In genomic region chr4:83186448-83186847, GRCm38 (mm10) we compare ENCODE assay signal across 23 mouse cellular contexts.
DNase-seq lines count a peak whose midpoint lies in the region; ATAC-seq lines count a peak whose summit lies in the region.
"Had no signal": no experiment of that assay in that cellular context is flagged by ENCODE, and none has a peak within 500 bp of the region (broad histone marks: within the 10 kb centered on the region; RNA-seq: fewer than 3 reads in every experiment).

No protein-coding gene starts in this region.

- H3K4me1 ChIP-seq in hindbrain, embryonic 10.5 days (replicated peaks) = peaks cover 17% of the 10 kb centered on the region; the same call in 1 of the 2 replicates
- no peaks in the 10 kb centered on the region for H3K4me1 ChIP-seq in hindbrain, embryonic 16.5 days (ENCODE audit: control insufficient read depth, insufficient read depth, low read depth, low read length)
- H3K4me1 ChIP-seq in midbrain, embryonic 11.5 days (ENCODE audit: control insufficient read depth, insufficient read depth, low read length) = no peaks in the 10 kb centered on the region
- H3K4me1 ChIP-seq in midbrain, embryonic 10.5 days = peaks cover 13% of the 10 kb centered on the region

- no peak overlapping the region for H3K4me2 ChIP-seq in hindbrain, embryonic 16.5 days (ENCODE audit: low read length)
- no peak overlapping the region for H3K4me2 ChIP-seq in midbrain, embryonic 11.5 days
- H3K4me2 ChIP-seq: embryonic facial prominence, embryonic 12.5 days; forebrain, embryonic 13.5 days; forebrain, embryonic 15.5 days had no signal

- ATAC-seq in hindbrain, embryonic 16.5 days = no peak
- ATAC-seq in midbrain, embryonic 11.5 days (ENCODE audit: low FRiP score) = no peak
- ATAC-seq: activated CD4-positive, CD25-positive, alpha-beta regulatory T cell, adult 4 months; forebrain, embryonic 13.5 days; forebrain, embryonic 15.5 days; forebrain, postnatal 0 days; Patski had no signal

- no peak overlapping the region for H3K27ac ChIP-seq in hindbrain, embryonic 10.5 days
- no peak overlapping the region for H3K27ac ChIP-seq in hindbrain, embryonic 16.5 days (ENCODE audit: low read depth, low read length)
- H3K27ac ChIP-seq in midbrain, embryonic 11.5 days (ENCODE audit: low read depth, low read length) = no peak overlapping the region
- H3K27ac ChIP-seq in midbrain, embryonic 10.5 days (replicated peaks) = no peak overlapping the region
- H3K27ac ChIP-seq: embryonic facial prominence, embryonic 10.5 days; embryonic facial prominence, embryonic 12.5 days; forebrain, embryonic 13.5 days; forebrain, embryonic 15.5 days had no signal

- no peaks in the 10 kb centered on the region for H3K9me3 ChIP-seq in hindbrain, embryonic 10.5 days
- H3K9me3 ChIP-seq in hindbrain, embryonic 16.5 days (ENCODE audit: control insufficient read depth, low read length) = no peaks in the 10 kb centered on the region
- no peaks in the 10 kb centered on the region for H3K9me3 ChIP-seq in midbrain, embryonic 11.5 days (ENCODE audit: control insufficient read depth, low read length)
- H3K9me3 ChIP-seq in midbrain, embryonic 10.5 days (replicated peaks) = no peaks in the 10 kb centered on the region
- H3K9me3 ChIP-seq: embryonic facial prominence, embryonic 10.5 days; embryonic facial prominence, embryonic 12.5 days; forebrain, embryonic 13.5 days; forebrain, embryonic 15.5 days had no signal

- H3K36me3 ChIP-seq in hindbrain, embryonic 10.5 days = no peaks in the 10 kb centered on the region
- no peaks in the 10 kb centered on the region for H3K36me3 ChIP-seq in hindbrain, embryonic 16.5 days (ENCODE audit: control insufficient read depth, insufficient read depth, low read length)
- no peaks in the 10 kb centered on the region for H3K36me3 ChIP-seq in midbrain, embryonic 11.5 days (ENCODE audit: control insufficient read depth, insufficient read depth, low read length)
- H3K36me3 ChIP-seq in midbrain, embryonic 10.5 days = no peaks in the 10 kb centered on the region
- H3K36me3 ChIP-seq: embryonic facial prominence, embryonic 10.5 days; embryonic facial prominence, embryonic 12.5 days; forebrain, embryonic 15.5 days had no signal

- WGBS in hindbrain, embryonic 10.5 days = 19% methylated on average over 6 of the region's 6 CpGs
- WGBS in hindbrain, embryonic 16.5 days = 26% methylated on average over 6 of the region's 6 CpGs
- WGBS in midbrain, embryonic 11.5 days = 40% methylated on average over 6 of the region's 6 CpGs
- WGBS in midbrain, embryonic 10.5 days = 34% methylated on average over 6 of the region's 6 CpGs

- DNase-seq in heart, adult 11 months = peak; percentile 54
- no peak for DNase-seq in heart, postnatal 10 days
- peak; percentile 15 for DNase-seq in hindbrain, embryonic 10.5 days (ENCODE audit: low spot score)
- peak; percentile 78 for DNase-seq in midbrain, embryonic 11.5 days (ENCODE audit: low spot score, missing footprints)
- no peak for DNase-seq in midbrain, embryonic 10.5 days (ENCODE audit: low spot score)
- peak; percentile 19 for DNase-seq in embryo, embryonic 11 days
- no peak for DNase-seq in layer of hippocampus, adult 18-20 months (ENCODE audit: low spot score in 2 of 2)
- DNase-seq: adrenal gland, adult 8-10 months; adrenal gland, postnatal 14 days; adrenal gland, postnatal 36 days; cerebellum, adult 11-12 months; cerebellum, adult 2 months; cerebellum, adult 9-10 months; cerebellum, postnatal 10 days; cerebellum, postnatal 25 days; forebrain, postnatal 0 days had no signal

- no peaks in the 10 kb centered on the region for H3K27me3 ChIP-seq in hindbrain, embryonic 10.5 days (ENCODE audit: insufficient read depth, poor library complexity, severe bottlenecking)
- no peaks in the 10 kb centered on the region for H3K27me3 ChIP-seq in hindbrain, embryonic 16.5 days (replicated peaks; ENCODE audit: control insufficient read depth, insufficient read depth, low read length)
- H3K27me3 ChIP-seq in midbrain, embryonic 11.5 days (ENCODE audit: control insufficient read depth, insufficient read depth, low read length) = no peaks in the 10 kb centered on the region
- H3K27me3 ChIP-seq in midbrain, embryonic 10.5 days (ENCODE audit: low read depth, poor library complexity, severe bottlenecking) = no peaks in the 10 kb centered on the region
- H3K27me3 ChIP-seq: embryonic facial prominence, embryonic 12.5 days; forebrain, embryonic 13.5 days; forebrain, embryonic 15.5 days; Patski had no signal

- H3K4me3 ChIP-seq in hindbrain, embryonic 10.5 days = no peak overlapping the region
- no peak overlapping the region for H3K4me3 ChIP-seq in hindbrain, embryonic 16.5 days (ENCODE audit: low read length)
- H3K4me3 ChIP-seq in midbrain, embryonic 11.5 days (ENCODE audit: low read depth, low read length) = no peak overlapping the region
- H3K4me3 ChIP-seq in midbrain, embryonic 10.5 days = no peak overlapping the region
- H3K4me3 ChIP-seq: embryonic facial prominence, embryonic 10.5 days; embryonic facial prominence, embryonic 12.5 days; forebrain, embryonic 13.5 days; forebrain, embryonic 15.5 days had no signal

- H3K9ac ChIP-seq in hindbrain, embryonic 16.5 days (ENCODE audit: low read depth, low read length) = no peak overlapping the region
- no peak overlapping the region for H3K9ac ChIP-seq in midbrain, embryonic 11.5 days (ENCODE audit: low read length)
- H3K9ac ChIP-seq: embryonic facial prominence, embryonic 12.5 days; forebrain, embryonic 13.5 days; forebrain, embryonic 15.5 days; forebrain, postnatal 0 days had no signal

- intact Hi-C loops in heart, postnatal 10 days (cut with DNase I) = no loop called here

Comparison
In these comparisons a context has a peak if more than half of its experiments do, and no peak if none do; other contexts are left out.
1. DNase-seq: peak in heart, adult 11 months (single experiment), hindbrain, embryonic 10.5 days (single experiment), midbrain, embryonic 11.5 days (single experiment) and embryo, embryonic 11 days (single experiment); none in heart, postnatal 10 days (0 of 2), midbrain, embryonic 10.5 days (single experiment) and layer of hippocampus, adult 18-20 months (0 of 2).